Mouse (Mus musculus): ENCODE results near the gene Zfp811. TPM values are rescaled to one million over a fixed set of nuclear protein-coding genes. Genes with fewer than 3 reads are reported as not detected.

Zfp811 gene
- polyA plus RNA-seq, 1 experiment from 2014 or later = 0.29 TPM

- ATAC-seq = peak; percentile 100
- TF ChIP-seq CTCF (IDR thresholded peaks at IDR 0.05) (no peak), EP300 (IDR thresholded peaks at IDR 0.05) (no peak)
- no peaks in the 10 kb centered on the region for H3K36me3 ChIP-seq (ENCODE audit: insufficient read depth, low read length)
- H3K9ac ChIP-seq (replicated peaks; ENCODE audit: low read depth) = peak within 1 kb of the TSS; percentile 64
- H3K9me3 ChIP-seq (ENCODE audit: low read length) = no peaks in the 10 kb centered on the region
- H3K27me3 ChIP-seq (replicated peaks; ENCODE audit: insufficient read depth, low read length) = no peaks in the 10 kb centered on the region
- H3K27ac ChIP-seq (ENCODE audit: low read length) = 0 out of 2 replicates have a peak within 1 kb of the TSS, but pooled peaks have one; percentile 2
- DNase-seq (ENCODE audit: low spot score) = peak; percentile 95
- WGBS = 1% methylated on average over 35 of the region's 35 CpGs
- H3K4me3 ChIP-seq (ENCODE audit: low read depth, low read length) = peak within 1 kb of the TSS; percentile 60
- H3K4me2 ChIP-seq (replicated peaks; ENCODE audit: low read depth, low read length) = peak within 1 kb of the TSS; percentile 73
- no peaks in the 10 kb centered on the region for H3K4me1 ChIP-seq (ENCODE audit: insufficient read depth, low read depth, low read length)
Observed at GRCm38 (mm10) chr17:32829540-32830417, 20.0 kb upstream of the Zfp811 start, which contains the start of gene Zfp799. TSS of gene Zfp799 (minus strand) at chr17:32830261.

GRCm38 (mm10) chr17:32816074-32816784 is 6.5 kb upstream of the Zfp811 start:
- H3K4me1 ChIP-seq (ENCODE audit: insufficient read depth, low read depth, low read length) = no peaks in the 10 kb centered on the region
- TF ChIP-seq EP300 (IDR thresholded peaks at IDR 0.05) (no peak), CTCF (IDR thresholded peaks at IDR 0.05) (no peak)
- 96% methylated on average over 1 of the region's 1 CpGs for WGBS
- ATAC-seq (no peak), DNase-seq (ENCODE audit: low spot score) (no peak)
- H3K4me2 ChIP-seq (replicated peaks; ENCODE audit: low read depth, low read length) = no peak overlapping the region
- H3K27ac ChIP-seq (ENCODE audit: low read length) = no peak overlapping the region
- no peaks in the 10 kb centered on the region for H3K27me3 ChIP-seq (replicated peaks; ENCODE audit: insufficient read depth, low read length)
- H3K9ac ChIP-seq (replicated peaks; ENCODE audit: low read depth) = no peak overlapping the region
- no peak overlapping the region for H3K4me3 ChIP-seq (ENCODE audit: low read depth, low read length)
- H3K36me3 ChIP-seq (ENCODE audit: insufficient read depth, low read length) = peaks cover 23% of the 10 kb centered on the region
- H3K9me3 ChIP-seq (ENCODE audit: low read length) = no peaks in the 10 kb centered on the region

GRCm38 (mm10) chr17:32814136-32814535 is 4.4 kb upstream of the Zfp811 start:
- no peak for ATAC-seq
- 77% methylated on average over 7 of the region's 7 CpGs for WGBS
- Histone ChIP-seq H3K9me3 (ENCODE audit: low read length) (no peaks in the 10 kb centered on the region), H3K9ac (replicated peaks; ENCODE audit: low read depth) (no peak overlapping the region), H3K27me3 (replicated peaks; ENCODE audit: insufficient read depth, low read length) (no peaks in the 10 kb centered on the region), H3K36me3 (ENCODE audit: insufficient read depth, low read length) (peaks cover 5% of the 10 kb centered on the region; the same call in 1 of the 2 replicates), H3K4me3 (ENCODE audit: low read depth, low read length) (no peak overlapping the region), H3K27ac (ENCODE audit: low read length) (no peak overlapping the region), H3K4me2 (replicated peaks; ENCODE audit: low read depth, low read length) (no peak overlapping the region), H3K4me1 (ENCODE audit: insufficient read depth, low read depth, low read length) (no peaks in the 10 kb centered on the region)
- TF ChIP-seq EP300 (IDR thresholded peaks at IDR 0.05) (no peak), CTCF (IDR thresholded peaks at IDR 0.05) (no peak)
- no peak for DNase-seq (ENCODE audit: low spot score)

GRCm38 (mm10) chr17:32810648-32811047 is 917 bp upstream of the Zfp811 start:
- DNase-seq (ENCODE audit: low spot score) = no peak
- no peak overlapping the region for H3K4me2 ChIP-seq (replicated peaks; ENCODE audit: low read depth, low read length)
- H3K4me3 ChIP-seq (ENCODE audit: low read depth, low read length) = no peak overlapping the region
- no peak for ATAC-seq
- H3K27ac ChIP-seq (ENCODE audit: low read length) = no peak overlapping the region
- H3K36me3 ChIP-seq (ENCODE audit: insufficient read depth, low read length) = no peaks in the 10 kb centered on the region
- H3K9me3 ChIP-seq (ENCODE audit: low read length) = no peaks in the 10 kb centered on the region
- no peaks in the 10 kb centered on the region for H3K4me1 ChIP-seq (ENCODE audit: insufficient read depth, low read depth, low read length)
- TF ChIP-seq EP300 (IDR thresholded peaks at IDR 0.05) (no peak), CTCF (IDR thresholded peaks at IDR 0.05) (no peak)
- H3K9ac ChIP-seq (replicated peaks; ENCODE audit: low read depth) = no peak overlapping the region
- 17% methylated on average over 1 of the region's 1 CpGs for WGBS
- H3K27me3 ChIP-seq (replicated peaks; ENCODE audit: insufficient read depth, low read length) = no peaks in the 10 kb centered on the region

GRCm38 (mm10) chr17:32808921-32809320 is 810 bp downstream of the Zfp811 start:
- Histone ChIP-seq H3K4me1 (ENCODE audit: insufficient read depth, low read depth, low read length) (no peaks in the 10 kb centered on the region), H3K36me3 (ENCODE audit: insufficient read depth, low read length) (no peaks in the 10 kb centered on the region), H3K4me2 (replicated peaks; ENCODE audit: low read depth, low read length) (peak overlapping the region; percentile 55; the same call in 1 of the 2 replicates), H3K9ac (replicated peaks; ENCODE audit: low read depth) (no peak overlapping the region), H3K4me3 (ENCODE audit: low read depth, low read length) (no peak overlapping the region; the same call in 1 of the 2 replicates), H3K27me3 (replicated peaks; ENCODE audit: insufficient read depth, low read length) (no peaks in the 10 kb centered on the region), H3K27ac (ENCODE audit: low read length) (no peak overlapping the region), H3K9me3 (ENCODE audit: low read length) (no peaks in the 10 kb centered on the region)
- no peak for TF ChIP-seq CTCF (IDR thresholded peaks at IDR 0.05)
- TF ChIP-seq EP300 (IDR thresholded peaks at IDR 0.05) = no peak
- WGBS = 7% methylated on average over 8 of the region's 8 CpGs
- ATAC-seq = no peak
- DNase-seq (ENCODE audit: low spot score) = no peak

GRCm38 (mm10) chr17:32789244-32789643 is 20.5 kb downstream of the Zfp811 start:
- Histone ChIP-seq H3K4me2 (replicated peaks; ENCODE audit: low read depth, low read length) (no peak overlapping the region), H3K9ac (replicated peaks; ENCODE audit: low read depth) (no peak overlapping the region), H3K9me3 (ENCODE audit: low read length) (no peaks in the 10 kb centered on the region), H3K27ac (ENCODE audit: low read length) (no peak overlapping the region), H3K4me1 (ENCODE audit: insufficient read depth, low read depth, low read length) (peaks cover 7% of the 10 kb centered on the region; the same call in 1 of the 2 replicates), H3K4me3 (ENCODE audit: low read depth, low read length) (no peak overlapping the region), H3K36me3 (ENCODE audit: insufficient read depth, low read length) (no peaks in the 10 kb centered on the region), H3K27me3 (replicated peaks; ENCODE audit: insufficient read depth, low read length) (no peaks in the 10 kb centered on the region)
- TF ChIP-seq CTCF (IDR thresholded peaks at IDR 0.05) (no peak), EP300 (IDR thresholded peaks at IDR 0.05) (no peak)
- ATAC-seq (no peak), DNase-seq (ENCODE audit: low spot score) (no peak)
- 75% methylated on average over 8 of the region's 8 CpGs for WGBS
